Mouse (Mus musculus): ENCODE results near the gene Ptprm.

DNA sequence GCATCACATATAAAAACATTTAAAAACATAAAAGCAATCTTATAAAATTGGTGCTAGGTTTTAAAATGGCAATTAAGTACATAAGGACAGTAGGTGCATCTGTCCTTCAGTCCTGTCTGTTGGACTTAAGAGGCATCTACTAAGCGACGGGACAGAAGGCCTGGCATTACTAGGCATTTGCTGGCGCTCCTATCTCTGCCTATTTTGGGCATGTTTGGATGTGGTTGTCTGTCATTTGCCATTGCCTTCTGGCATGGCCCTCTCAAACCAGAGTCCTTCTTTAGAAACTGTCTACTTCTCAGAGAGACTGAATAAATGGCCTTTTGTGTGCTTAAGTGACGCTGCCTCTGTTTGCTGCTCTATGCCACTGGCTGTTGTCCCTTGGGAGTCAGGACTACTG lies 570.7 kb downstream of the Ptprm start:
- TF ChIP-seq CTCF (IDR thresholded peaks at IDR 0.05; ENCODE audit: insufficient read depth, low read depth, low read length): no peak
- TF ChIP-seq POLR2A (IDR thresholded peaks at IDR 0.05; ENCODE audit: insufficient read depth, low read depth, low read length): no peak
